Mouse (Mus musculus) liver (tissue): ENCODE results near the gene Slc38a9.

ENCODE experiments used
- DNase-seq: peaks from one replicate; pipeline ENCODE4 v3.0.0-alpha.2; 2020; ENCODE audit warnings: mixed read lengths

The Slc38a9 gene

DNA sequence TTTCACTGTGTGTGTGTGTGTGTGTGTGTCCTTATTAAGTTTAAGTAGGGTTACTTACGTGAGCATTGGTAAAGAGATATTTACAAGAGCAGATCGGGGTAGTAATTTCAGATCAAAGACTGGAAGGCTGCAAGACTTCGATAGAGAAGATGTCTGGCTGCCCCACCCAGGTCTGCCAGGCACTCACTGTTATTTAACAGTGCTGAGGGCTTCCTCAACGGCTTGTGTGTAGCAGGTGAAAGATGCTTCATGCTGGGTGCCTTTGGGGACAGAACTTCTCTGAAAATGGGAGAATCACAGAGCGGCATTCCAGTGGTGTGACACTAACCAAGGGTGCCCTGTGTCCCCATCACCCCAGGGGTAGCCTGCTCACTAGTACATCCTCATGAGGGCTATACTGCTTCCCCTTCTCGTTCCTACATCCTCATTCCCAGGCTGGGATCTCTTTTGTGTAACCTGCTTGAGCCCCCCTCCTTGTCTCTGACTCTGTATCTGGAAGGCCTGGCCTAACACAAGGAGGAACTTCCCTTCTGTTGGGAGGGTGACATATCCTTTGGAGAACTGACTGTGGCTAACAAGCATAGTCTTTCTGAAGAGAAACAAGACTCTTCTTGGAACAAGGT, 87.4 kb downstream of the Slc38a9 start:
- peak; percentile 86 for DNase-seq

DNA sequence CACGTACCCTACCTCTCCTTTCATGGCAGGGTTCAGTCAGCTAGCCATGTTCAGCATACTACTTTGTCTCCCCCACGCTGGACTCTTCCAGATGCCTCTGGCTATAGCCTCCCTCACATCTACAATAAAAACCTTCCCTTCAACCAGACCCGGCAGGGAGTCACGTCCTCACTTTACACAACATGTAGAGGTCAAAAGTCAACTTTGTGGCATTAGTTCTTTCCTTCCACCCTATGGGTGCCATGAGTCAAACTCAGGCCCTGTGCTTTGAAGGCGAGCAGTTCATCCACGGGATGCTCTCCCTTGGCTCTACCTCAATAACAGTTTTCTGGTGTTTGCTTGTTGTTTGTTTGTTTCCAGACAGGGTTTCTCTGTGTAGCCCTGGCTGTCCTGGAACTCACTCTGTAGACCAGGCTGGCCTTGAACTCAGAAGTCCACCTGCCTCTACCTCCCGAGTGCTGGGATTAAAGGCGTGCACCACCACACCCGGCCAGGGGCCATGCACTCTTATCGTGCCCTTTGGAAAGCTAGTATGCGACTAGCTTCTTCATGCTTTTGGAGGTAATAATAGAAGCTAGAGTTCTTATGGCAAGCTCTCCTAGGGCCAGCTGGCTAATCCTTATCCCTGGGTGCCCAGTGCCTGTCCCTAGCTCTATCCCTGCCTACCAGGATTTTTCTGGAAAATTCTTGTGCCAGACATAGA, 88.4 kb downstream of the Slc38a9 start:
- DNase-seq, result peak; percentile 81

DNA sequence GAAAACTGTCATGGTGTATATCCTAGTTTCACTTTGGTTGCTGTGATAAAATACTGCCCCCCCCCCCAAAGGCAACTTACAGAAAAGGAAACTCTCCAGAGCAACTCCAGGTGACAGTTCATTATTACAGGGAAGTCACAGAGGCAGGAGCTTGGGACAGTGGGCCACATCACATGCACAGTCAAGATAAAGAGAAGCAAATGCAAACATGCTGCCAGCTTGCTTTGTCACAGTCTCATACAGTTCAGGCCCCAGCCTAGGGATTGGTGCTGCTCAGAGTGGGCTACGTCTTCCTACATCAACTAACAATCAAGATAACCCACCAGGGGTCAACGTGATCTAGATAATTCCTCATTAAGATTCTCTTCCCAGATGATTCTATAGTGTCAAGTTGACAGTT, 89.3 kb downstream of the Slc38a9 start:
- DNase-seq, result peak; percentile 53

DNA sequence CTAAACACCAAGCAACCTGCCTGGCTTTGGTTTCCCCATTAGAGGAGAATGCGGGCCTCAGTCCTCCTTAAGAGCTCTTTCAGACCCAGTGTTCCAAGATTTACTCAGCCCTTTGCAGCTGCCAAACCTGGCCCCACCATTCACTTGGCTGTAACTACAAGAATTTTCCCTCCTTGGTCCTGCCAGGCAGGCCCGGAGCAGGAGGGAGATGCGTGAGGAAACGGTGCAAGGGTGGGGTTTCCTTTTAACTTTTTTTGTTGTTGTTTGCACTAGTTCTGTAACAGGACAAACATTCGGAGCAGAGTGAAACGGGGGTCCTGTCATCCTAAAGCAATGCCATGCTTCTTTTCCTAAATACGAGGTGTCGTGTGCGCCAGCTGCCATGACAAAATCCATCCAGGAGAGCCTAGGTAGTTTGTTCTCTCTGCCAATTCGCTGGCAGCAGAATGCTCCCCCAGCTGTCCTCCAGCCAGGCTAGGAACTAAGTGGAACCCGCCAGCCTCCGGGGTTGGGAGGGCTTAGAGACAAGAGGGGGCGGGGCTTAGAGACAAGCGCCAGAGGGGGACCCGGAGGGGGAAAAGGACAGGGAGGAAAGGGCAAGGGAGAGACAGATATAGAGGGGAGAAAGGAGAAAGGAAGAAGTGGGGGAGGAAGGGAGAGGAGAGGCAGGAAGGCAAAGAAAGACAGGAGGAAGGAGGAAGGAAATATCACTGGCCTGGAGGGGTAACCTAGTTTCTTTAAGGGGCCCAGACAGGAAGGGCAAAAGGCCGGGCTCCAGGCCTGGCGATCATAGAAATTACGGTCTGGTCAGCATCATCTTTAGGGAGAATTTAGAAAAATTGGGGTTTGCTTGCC, 91.1 kb downstream of the Slc38a9 start:
- DNase-seq, result peak; percentile 90

DNA sequence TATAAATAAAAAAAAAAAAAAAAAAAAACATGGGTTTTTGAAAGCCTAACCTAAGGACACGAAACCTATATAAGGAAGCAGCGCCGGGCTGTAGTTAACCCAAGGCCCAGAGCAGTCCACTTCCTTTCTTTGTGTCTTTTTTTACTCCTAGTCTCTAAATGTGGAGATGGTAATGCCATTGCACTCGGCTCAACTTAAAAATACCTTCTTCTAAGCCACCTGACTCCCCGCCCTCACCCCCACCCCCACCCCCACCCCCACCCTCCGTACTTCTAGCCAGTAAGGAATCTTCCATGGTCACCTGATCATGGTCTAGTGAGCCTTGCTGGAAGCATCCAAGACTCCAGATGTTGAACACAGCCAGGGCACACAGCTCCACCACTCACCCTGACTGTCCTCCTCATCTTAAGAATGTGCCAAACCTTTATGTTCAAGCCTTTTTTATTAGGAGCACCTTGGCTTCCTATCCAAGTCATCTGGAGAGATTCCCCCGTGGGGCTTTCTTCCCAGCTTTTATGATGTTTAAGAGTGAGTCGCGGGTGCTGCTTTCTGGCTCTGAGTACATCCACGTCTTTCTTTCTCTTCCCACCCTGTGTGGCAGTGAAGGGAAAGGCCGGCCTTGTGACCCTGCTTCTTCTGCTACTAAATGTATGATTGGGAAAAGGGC, 91.9 kb downstream of the Slc38a9 start:
- no peak for DNase-seq

DNA sequence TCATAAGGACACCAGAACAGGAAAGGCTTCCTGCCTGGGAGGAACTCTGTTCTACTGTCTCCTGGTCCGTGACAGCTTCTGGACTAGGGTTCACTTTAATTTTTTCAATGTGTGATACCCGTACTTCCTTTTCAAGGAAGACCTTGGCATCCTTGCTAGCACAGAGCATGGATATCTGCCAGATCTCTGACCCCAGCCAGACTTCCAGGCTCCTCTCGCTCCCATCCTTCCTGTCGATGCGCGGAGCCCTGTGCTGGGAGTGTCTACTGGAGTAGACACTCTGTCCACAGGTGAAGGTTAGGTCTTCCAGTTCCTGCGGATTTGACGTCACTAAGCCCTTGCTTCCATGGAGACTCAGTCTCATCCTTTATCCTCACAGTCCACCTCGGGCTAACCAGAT, 93.0 kb downstream of the Slc38a9 start:
- DNase-seq, result no peak

DNA sequence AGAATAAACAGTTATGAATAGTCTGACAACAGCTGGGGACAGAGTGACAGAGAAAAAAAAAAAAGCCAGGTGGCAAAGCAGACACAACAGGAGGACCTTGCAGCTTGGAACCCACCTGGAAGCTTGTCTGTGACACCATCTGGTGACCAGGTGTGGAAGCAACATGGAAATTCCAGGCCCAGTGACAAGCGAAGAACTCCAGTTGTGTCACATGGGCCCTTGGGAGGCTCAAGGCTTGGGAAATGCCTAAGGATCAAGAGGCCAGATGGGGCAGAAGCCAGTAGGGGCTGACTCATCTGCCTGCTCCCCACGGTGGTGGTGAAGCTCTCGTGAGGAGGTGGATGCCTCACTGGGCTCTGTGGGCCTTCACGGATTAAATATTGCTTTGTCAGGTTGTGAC, 94.3 kb downstream of the Slc38a9 start:
- DNase-seq, result no peak

DNA sequence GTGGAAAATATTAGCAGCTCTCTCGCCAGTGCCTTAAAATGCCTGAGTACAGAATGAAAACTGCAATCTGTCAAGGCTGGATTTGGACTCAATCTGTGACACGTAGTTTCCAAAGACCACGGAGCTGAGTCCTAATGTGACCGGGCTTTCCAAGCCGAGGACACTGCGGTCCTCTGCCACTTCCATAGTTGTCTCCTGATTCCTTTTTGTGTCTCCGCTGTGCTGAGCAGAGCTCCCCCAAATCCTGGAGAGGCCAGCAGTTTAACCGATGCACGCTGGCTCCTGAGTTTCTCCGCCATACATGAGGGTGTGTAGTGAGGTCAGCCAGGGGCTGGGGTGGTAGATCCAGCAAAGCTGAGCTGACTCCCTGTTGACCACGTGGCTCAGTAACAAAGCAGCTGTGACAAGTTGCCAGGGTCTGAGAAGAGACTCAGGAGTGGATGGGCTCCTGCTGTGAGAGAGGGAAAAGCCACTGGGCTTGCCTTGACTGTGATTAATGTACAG, 95.0 kb downstream of the Slc38a9 start:
- DNase-seq, result no peak

DNA sequence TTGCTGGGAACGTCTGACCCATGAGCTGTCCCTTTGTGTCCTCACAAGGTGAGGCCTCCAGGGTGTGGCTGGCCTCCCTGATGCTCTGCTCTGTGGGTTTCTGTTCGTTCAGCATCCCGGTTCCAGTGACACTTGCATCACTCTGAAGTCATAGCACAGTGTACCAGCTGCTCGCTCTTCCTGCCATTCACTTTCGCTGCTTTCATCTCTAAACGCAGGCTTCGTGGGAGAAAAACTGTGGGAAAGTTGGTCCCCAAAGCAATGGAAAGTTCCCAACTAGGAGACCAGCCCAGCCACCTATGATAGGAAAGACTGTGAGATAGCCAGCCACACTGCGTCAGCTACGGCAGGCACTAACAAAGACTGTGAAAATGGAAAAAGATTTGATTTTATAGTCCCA, 96.8 kb downstream of the Slc38a9 start:
- DNase-seq, result no peak

DNA sequence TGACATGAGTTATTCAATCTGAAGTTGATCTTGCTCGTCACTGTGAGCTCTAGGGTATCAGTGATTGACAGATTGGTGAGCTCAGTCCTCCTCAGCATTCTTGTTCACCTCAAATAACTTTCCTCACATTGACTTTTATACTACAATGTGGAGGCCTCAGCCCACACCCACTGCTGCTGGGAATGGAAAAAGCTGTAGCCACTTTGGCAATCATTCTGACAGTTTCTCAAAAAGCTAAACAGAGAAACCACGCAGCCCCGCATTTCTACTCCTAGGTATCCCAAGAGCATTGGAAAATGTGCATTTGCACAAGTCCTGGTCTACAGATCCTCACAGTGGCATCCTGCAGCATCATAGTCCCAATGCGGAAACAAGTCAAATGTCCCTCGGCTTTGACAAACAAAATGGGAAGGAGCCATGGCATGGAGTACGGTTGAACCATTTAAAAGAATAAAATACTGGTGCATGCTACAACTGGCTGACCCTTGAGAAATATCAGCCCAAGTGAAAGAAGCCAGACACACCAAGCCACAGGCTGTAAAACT, 98.1 kb downstream of the Slc38a9 start:
- no peak for DNase-seq

DNA sequence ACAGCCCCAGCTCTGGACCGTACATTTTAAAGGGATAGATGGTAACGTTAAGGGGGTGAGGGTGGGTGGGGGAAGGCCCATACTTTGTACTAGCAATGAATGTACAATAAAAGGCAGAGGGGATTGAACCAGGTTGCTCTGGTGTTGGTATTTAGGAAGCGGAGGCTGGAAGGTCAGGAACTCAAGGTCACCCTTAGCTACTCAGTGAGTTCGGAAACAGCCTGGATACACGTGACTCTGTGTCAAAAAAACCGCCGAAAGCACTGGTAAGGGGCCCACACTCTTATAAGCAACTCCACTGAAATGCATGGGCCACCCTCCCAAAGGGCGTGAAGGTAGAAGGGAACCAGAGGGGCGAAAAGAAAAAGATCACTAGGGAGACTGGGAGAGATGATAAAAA, 98.8 kb downstream of the Slc38a9 start:
- DNase-seq, result no peak

DNA sequence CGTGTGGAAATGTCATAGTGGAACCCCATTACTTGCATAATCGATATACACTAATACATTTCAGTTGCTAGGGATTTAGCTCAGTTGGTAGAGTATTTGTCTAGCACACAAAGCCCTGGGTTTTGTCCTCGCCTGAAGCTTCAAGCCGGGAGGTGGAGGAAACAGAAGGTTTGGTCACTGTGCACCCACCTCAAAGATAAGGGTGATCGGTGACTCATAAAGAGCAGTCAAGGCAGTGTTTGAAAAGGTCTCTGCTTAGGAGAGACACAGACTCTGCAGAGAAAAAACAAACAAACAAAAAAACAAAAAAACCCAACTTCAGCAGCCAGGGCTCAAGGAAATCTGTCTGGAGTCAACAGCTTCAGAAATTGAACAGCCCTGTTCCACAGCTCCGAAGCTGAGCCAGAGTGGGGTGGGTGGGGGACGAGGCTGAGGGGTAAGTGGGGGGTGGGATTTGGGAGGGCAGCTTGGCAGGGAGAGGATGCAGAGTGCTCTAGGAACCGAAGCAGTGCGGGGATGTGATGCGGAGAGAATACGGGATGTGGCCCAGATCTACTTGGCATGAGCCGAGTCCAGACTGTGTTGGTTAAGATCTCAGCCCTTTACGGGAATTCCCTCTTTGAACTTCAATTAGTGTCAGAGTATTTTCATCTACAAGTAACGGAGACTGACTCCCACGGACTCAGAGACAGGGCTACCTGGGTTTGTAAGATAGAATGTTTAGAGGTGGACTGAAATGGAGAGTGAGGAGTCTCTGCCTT, 99.4 kb downstream of the Slc38a9 start:
- DNase-seq, result no peak

DNA sequence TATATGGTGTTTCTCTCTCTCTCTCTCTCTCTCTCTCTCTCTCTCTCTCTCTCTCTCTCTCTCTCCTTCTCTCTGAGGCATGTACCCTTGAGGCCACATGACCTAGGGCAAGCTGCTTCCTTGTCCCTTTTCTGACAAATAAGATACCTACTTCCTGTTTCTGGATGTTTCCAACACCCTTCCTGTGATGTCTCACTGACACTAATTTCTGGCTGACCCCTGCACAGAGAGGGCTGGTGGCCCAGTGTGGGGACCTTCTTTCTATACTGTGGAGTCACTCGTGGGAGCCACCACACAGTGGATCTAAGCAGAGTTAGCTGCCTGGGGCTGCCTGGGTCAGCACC, 100.0 kb downstream of the Slc38a9 start:
- no peak for DNase-seq

DNA sequence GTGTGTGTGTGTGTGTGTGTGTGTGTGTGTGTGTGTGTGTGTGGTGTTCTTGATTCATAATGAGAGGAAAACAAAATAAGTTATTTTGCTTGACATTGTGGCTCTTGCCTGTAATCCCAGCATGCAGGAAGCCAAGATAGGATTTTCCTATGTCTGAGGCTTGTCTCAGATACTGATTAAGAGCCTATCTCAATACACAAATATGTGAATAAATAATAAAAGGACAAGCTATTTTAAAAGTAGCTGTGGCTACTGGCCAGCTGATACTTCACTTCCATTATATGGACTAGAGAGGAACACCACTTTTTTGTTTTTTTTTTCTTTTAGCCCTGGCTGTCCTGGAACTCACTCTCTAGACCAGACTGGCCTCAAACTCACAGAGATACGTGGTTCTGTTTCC, 101.2 kb downstream of the Slc38a9 start:
- DNase-seq, result no peak

DNA sequence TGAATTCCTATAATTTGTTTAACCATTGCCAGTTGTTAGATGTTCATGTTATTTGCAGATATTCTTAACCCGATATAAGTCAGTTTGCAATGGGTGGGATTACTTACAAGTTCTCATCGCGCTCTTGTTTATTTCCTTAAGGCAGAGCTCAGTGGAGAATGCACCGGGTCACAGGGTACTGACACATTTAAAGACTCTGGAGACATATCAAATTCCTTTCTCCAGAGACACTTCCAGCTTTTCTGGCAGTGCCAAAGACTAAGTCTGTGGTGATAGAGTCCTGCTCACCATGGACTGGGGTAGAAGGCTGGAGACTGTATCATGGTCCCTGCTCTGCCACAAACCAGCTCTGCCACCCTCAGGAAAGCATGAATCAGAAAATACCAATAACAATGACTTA, 102.0 kb downstream of the Slc38a9 start:
- no peak for DNase-seq

DNA sequence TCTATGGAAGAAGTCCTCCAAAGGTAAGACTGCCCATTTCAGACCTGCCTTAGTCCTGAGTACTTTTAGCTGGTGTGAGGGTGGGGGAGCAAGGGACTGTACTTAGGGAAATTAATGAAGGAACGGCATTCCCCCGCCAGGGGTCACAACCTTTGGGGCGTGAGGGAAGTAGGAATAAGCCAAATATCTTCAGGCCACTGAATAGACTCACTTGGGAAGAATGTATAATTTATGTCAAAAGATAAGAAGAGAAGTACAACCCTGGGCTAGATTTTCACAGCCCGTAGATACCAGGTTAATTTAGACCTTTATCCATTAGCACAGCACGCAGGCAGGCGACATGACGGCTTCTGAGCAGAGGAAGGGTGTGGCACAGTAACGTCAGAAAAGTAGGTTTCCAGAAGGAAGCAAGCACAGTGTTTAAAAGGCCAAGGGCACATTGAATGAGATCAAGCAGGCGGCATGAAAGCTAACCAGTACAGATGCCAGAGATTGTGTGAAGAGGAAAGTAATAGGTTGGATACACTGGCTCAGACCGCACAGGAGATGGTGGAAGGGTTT, 103.1 kb downstream of the Slc38a9 start:
- peak; percentile 24 for DNase-seq

DNA sequence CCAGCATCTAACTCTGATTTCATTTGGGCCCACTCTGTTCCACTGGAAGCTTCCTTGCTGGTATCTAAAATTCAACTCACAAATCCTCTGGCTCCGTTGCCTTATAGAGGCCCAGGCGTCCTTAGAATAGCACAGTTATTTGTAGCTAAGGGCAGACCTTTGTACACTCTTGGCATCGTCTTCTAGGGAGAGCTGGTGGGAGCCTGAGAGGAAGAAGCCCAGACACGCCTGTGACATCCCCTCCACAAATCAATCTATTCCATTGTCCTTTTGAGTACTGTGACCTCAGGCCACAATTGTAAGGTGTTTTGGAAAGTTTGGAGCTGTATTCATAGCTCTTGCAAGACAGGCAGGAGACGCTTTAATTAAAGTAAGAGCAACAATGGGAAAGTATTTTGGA, 104.0 kb downstream of the Slc38a9 start:
- no peak for DNase-seq

DNA sequence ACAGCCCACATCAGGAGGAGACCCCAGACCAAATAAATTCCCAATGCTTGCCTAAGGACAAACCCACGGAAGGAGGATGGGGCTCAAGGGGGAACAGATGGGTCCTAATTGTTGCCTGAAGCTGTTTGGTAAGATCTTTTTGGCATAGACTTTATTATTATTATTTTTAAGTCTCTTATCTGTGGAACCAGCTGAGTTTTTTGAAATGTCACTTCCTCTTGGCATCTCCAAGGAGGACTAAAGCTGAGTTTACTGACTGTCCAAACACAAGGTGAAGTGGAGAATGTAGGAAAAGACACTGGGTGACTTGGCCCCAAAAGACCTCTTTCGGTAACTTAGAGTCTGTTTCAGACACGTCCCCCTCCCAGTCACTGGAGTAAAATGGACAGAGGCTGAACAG, 105.1 kb downstream of the Slc38a9 start:
- DNase-seq, result no peak

DNA sequence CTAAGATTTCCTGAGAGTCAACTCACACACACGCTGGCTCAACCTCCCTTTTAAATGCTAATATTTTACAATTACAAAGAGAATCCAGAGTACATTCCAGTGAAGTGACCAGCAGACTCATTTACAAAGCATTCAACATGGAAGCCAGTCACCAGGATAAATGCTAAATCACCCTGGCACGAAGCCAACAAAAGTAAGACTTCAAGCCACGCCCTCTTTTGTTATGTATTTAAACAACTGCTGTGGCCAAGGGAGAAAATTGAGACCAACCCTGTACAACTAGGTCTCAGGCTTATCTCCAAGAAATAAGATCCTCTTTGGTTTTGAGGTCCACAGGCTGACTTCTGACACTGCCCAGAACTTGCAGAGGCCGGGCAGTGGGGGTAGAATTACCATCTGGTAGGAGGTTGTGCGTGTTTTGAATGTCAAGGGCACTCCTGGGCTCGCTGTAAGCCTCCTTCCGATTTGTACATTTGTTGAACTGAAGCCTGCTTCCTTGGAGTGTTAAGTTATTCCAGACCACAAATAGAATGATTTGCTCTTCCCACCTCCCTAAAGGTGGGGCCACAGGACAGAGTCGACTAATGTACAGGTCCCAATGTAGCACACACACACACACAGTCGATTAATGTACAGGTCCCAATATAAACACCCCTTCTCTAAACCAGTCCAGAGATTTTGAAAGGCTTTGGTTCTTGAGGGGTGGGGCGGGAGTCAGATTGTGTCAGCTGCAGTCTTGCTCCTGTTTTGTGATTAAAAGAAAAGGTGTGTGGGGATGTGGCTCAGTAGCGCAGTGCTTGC, 110.2 kb downstream of the Slc38a9 start:
- DNase-seq, result no peak

DNA sequence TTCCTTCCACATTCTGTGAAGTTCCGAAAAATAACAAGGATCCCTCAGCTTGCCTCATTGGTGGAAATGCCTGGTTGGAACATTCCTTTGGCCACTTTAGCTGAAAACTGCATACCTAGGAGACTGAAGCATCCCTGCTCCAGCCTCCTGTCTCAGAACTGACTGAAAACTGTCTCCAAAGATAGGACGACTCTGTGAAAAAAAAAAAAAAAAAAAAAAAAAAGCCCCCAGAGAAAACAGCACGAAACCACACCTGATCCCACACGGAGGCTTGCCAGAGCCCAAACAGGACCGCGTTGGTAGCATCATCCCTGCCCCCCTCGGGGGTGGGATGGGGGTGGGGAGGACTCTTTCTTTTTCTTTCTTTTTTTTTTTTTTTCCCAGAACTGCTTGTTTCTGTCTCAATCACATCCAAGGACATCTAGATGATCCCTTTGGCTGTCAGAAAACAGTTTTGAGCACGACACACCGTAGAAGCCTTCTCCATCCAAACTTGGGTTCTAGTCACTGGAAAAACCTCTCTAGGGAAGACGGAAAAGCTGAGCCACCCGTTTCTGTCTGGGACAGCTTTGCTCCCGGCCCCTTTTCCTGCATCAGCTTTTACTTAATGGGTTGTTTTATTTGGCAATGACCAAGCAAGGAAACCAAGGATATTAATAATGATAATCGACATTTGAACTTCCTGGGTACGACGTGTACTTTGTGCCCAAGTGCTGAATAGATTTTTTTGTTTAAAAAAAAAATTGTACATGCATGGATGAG, 111.1 kb downstream of the Slc38a9 start:
- no peak for DNase-seq
